Mouse (Mus musculus): ENCODE measurements around the gene Lrrc2. TPM values are rescaled to one million over a fixed set of nuclear protein-coding genes. Genes with fewer than 3 reads are reported as not detected.

Lrrc2 gene
- total and polyA plus RNA-seq, 2 experiments from 2014 or later: 11.4 to 14.6 TPM

GRCm38 (mm10) chr9:110909371-110909967 lies 41.9 kb upstream of the Lrrc2 start:
- H3K27ac ChIP-seq (ENCODE audit: low read depth): no peak overlapping the region
- H3K4me3 ChIP-seq (ENCODE audit: low read depth, low read length): no peak overlapping the region
- no peak for DNase-seq (ENCODE audit: low spot score)
- no peak overlapping the region for H3K9ac ChIP-seq (replicated peaks; ENCODE audit: low read depth, low read length)
- no peaks in the 10 kb centered on the region for H3K4me1 ChIP-seq (ENCODE audit: control insufficient read depth, insufficient read depth)
- no peak overlapping the region for H3K4me2 ChIP-seq (ENCODE audit: low read depth, low read length)
- no peak for ATAC-seq (ENCODE audit: insufficient read depth, low read depth)
- H3K9me3 ChIP-seq (replicated peaks; ENCODE audit: control insufficient read depth, low read length): no peaks in the 10 kb centered on the region
- no peaks in the 10 kb centered on the region for H3K36me3 ChIP-seq (replicated peaks; ENCODE audit: control insufficient read depth, insufficient read depth, low read length)
- no peak for TF ChIP-seq EP300 (IDR thresholded peaks at IDR 0.05; ENCODE audit: low read depth)
- H3K27me3 ChIP-seq (ENCODE audit: control insufficient read depth, insufficient read depth, low read length): no peaks in the 10 kb centered on the region
- 67% methylated on average over 6 of the region's 6 CpGs for WGBS

- no peaks in the 10 kb centered on the region for H3K36me3 ChIP-seq (replicated peaks; ENCODE audit: control insufficient read depth, insufficient read depth, low read length)
- 51% methylated on average over 21 of the region's 21 CpGs for WGBS
- no peak for TF ChIP-seq EP300 (IDR thresholded peaks at IDR 0.05; ENCODE audit: low read depth)
- no peak for TF ChIP-seq CTCF (IDR thresholded peaks at IDR 0.05; ENCODE audit: low read depth)
- DNase-seq (ENCODE audit: low spot score) (no peak), ATAC-seq (ENCODE audit: insufficient read depth, low read depth) (no peak)
- H3K4me1 ChIP-seq (ENCODE audit: control insufficient read depth, insufficient read depth): no peaks in the 10 kb centered on the region
- H3K9me3 ChIP-seq (replicated peaks; ENCODE audit: control insufficient read depth, low read length): no peaks in the 10 kb centered on the region
- no peak overlapping the region for H3K27ac ChIP-seq (ENCODE audit: low read depth)
- no peak overlapping the region for H3K4me2 ChIP-seq (ENCODE audit: low read depth, low read length)
- no peaks in the 10 kb centered on the region for H3K27me3 ChIP-seq (ENCODE audit: control insufficient read depth, insufficient read depth, low read length)
- no peak overlapping the region for H3K4me3 ChIP-seq (ENCODE audit: low read depth, low read length)
- H3K9ac ChIP-seq (replicated peaks; ENCODE audit: low read depth, low read length): no peak overlapping the region
These were observed 36.6 kb upstream of the Lrrc2 start for GRCm38 (mm10) chr9:110914631-110915236.

GRCm38 (mm10) chr9:110915466-110915865 lies 35.9 kb upstream of the Lrrc2 start:
- ATAC-seq (ENCODE audit: insufficient read depth, low read depth): no peak
- WGBS: 65% methylated on average over 8 of the region's 8 CpGs
- no peak overlapping the region for H3K9ac ChIP-seq (replicated peaks; ENCODE audit: low read depth, low read length)
- H3K27me3 ChIP-seq (ENCODE audit: control insufficient read depth, insufficient read depth, low read length): no peaks in the 10 kb centered on the region
- H3K4me3 ChIP-seq (ENCODE audit: low read depth, low read length): no peak overlapping the region
- no peaks in the 10 kb centered on the region for H3K4me1 ChIP-seq (ENCODE audit: control insufficient read depth, insufficient read depth)
- no peak for DNase-seq (ENCODE audit: low spot score)
- H3K9me3 ChIP-seq (replicated peaks; ENCODE audit: control insufficient read depth, low read length): no peaks in the 10 kb centered on the region
- no peak overlapping the region for H3K27ac ChIP-seq (ENCODE audit: low read depth)
- TF ChIP-seq CTCF (IDR thresholded peaks at IDR 0.05; ENCODE audit: low read depth) (no peak), EP300 (IDR thresholded peaks at IDR 0.05; ENCODE audit: low read depth) (no peak)
- no peaks in the 10 kb centered on the region for H3K36me3 ChIP-seq (replicated peaks; ENCODE audit: control insufficient read depth, insufficient read depth, low read length)
- H3K4me2 ChIP-seq (ENCODE audit: low read depth, low read length): no peak overlapping the region

GRCm38 (mm10) chr9:110916786-110917185 lies 34.6 kb upstream of the Lrrc2 start, which contains the start of gene Fam240a:
Gene Fam240a (minus strand): TSS chr9:110916861.
- TF ChIP-seq CTCF (IDR thresholded peaks at IDR 0.05; ENCODE audit: low read depth): no peak
- TF ChIP-seq EP300 (IDR thresholded peaks at IDR 0.05; ENCODE audit: low read depth): no peak
- Histone ChIP-seq H3K4me2 (ENCODE audit: low read depth, low read length) (no peak within 1 kb of the TSS), H3K4me3 (ENCODE audit: low read depth, low read length) (no peak within 1 kb of the TSS), H3K36me3 (replicated peaks; ENCODE audit: control insufficient read depth, insufficient read depth, low read length) (no peaks in the 10 kb centered on the region), H3K4me1 (ENCODE audit: control insufficient read depth, insufficient read depth) (no peaks in the 10 kb centered on the region), H3K27me3 (ENCODE audit: control insufficient read depth, insufficient read depth, low read length) (no peaks in the 10 kb centered on the region), H3K9me3 (replicated peaks; ENCODE audit: control insufficient read depth, low read length) (no peaks in the 10 kb centered on the region), H3K9ac (replicated peaks; ENCODE audit: low read depth, low read length) (no peak within 1 kb of the TSS), H3K27ac (ENCODE audit: low read depth) (no peak within 1 kb of the TSS)
- ATAC-seq (ENCODE audit: insufficient read depth, low read depth) (no peak), DNase-seq (ENCODE audit: low spot score) (no peak)
- 75% methylated on average over 7 of the region's 7 CpGs for WGBS

- no peak overlapping the region for H3K4me3 ChIP-seq (ENCODE audit: low read depth, low read length)
- no peak overlapping the region for H3K4me2 ChIP-seq (ENCODE audit: low read depth, low read length)
- no peaks in the 10 kb centered on the region for H3K4me1 ChIP-seq (ENCODE audit: control insufficient read depth, insufficient read depth)
- TF ChIP-seq EP300 (IDR thresholded peaks at IDR 0.05; ENCODE audit: low read depth): no peak
- no peak for TF ChIP-seq CTCF (IDR thresholded peaks at IDR 0.05; ENCODE audit: low read depth)
- 0 out of 2 replicates have a peak overlapping the region, but pooled peaks have one; percentile 22 for H3K27ac ChIP-seq (ENCODE audit: low read depth)
- H3K9me3 ChIP-seq (replicated peaks; ENCODE audit: control insufficient read depth, low read length): no peaks in the 10 kb centered on the region
- no peaks in the 10 kb centered on the region for H3K27me3 ChIP-seq (ENCODE audit: control insufficient read depth, insufficient read depth, low read length)
- no peaks in the 10 kb centered on the region for H3K36me3 ChIP-seq (replicated peaks; ENCODE audit: control insufficient read depth, insufficient read depth, low read length)
- H3K9ac ChIP-seq (replicated peaks; ENCODE audit: low read depth, low read length): no peak overlapping the region
- DNase-seq (ENCODE audit: low spot score) (no peak), ATAC-seq (ENCODE audit: insufficient read depth, low read depth) (no peak)
- 64% methylated on average over 15 of the region's 15 CpGs for WGBS
These were observed 30.5 kb upstream of the Lrrc2 start for GRCm38 (mm10) chr9:110920665-110921419.

All from heart, postnatal 0 days (tissue).